8 mouse cellular contexts compared by ENCODE assay signal in the genomic region with DNA sequence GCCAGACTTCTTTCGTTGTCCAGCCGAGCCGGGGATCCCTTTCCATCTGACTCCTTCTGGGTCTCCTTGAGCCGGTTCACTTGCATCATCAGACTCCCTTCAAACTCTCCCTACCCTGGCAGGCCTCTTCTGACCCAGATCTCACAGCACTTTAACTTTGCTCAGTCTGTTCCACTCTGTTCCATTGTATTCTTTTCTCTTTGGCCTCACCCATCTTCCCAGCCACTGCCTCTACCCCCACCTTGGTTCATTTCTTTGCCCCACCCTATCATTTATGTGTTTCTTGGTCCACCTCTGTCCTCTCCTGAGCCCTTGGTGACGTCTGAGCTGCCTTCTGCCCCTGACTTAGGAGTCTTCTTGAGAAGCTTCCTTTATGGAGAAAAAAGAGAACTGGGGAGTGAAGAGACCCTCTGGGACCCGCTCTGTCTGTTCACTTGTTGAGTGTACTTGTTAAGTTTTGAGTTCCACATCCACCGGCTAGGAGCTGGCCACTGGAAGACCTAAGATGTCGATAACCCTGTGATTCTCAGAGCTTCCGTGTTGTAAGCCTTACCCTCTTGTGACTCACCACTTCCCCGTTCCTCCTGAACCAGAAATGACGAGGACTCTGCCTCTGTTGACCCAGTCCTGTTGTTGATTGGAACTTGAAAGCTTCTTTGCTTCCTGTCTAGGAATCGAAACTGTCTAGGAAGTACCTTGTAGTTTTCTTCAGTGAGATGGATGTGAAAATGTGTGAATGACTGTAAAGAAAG. TPM values are rescaled to one million over a fixed set of nuclear protein-coding genes. Genes with fewer than 3 reads are reported as not detected.
DNase-seq lines count a peak whose midpoint lies in the region; ATAC-seq and TF ChIP-seq lines count a peak whose summit lies in the region.

No protein-coding gene starts in this region.

- peaks cover 15% of the 10 kb centered on the region for H3K36me3 ChIP-seq in heart, embryonic 14.5 days (ENCODE audit: control insufficient read depth, insufficient read depth, low read length)
- H3K36me3 ChIP-seq in megakaryocyte, embryonic 14.5 days (replicated peaks; ENCODE audit: low read length): peaks cover 24% of the 10 kb centered on the region
- peaks cover 14% of the 10 kb centered on the region for H3K36me3 ChIP-seq in stomach, embryonic 14.5 days (ENCODE audit: control insufficient read depth, insufficient read depth, low read length)

- DNase-seq in gastrocnemius, adult 2 months: peak; percentile 35
- DNase-seq in gastrocnemius, postnatal 25 days: no peak
- DNase-seq in c-Kit-positive CD71-positive TER-119-positive erythroid progenitor cells, embryonic 14.5 days (ENCODE audit: low spot score): peak; percentile 64
- peak; percentile 47 for DNase-seq in kidney, postnatal 14 days
- DNase-seq in cerebellum, adult 9-11 months: no peak

- H3K4me2 ChIP-seq in heart, embryonic 14.5 days (ENCODE audit: low read length): peak overlapping the region; percentile 78
- H3K4me2 ChIP-seq in stomach, embryonic 14.5 days (replicated peaks; ENCODE audit: low read depth, low read length): peak overlapping the region; percentile 81

- 4% methylated on average over 12 of the region's 12 CpGs for WGBS in heart, embryonic 14.5 days
- WGBS in stomach, embryonic 14.5 days: 3% methylated on average over 12 of the region's 12 CpGs

- H3K4me3 ChIP-seq in gastrocnemius, adult 2 months: peak overlapping the region; percentile 99
- peak overlapping the region; percentile 73 to 97 for H3K4me3 ChIP-seq in heart, embryonic 14.5 days (ENCODE audit: control insufficient read depth in 1 of 2, insufficient read depth in 1 of 2, low read depth in 1 of 2, low read length in 2 of 2)
- H3K4me3 ChIP-seq in megakaryocyte, embryonic 14.5 days (replicated peaks): peak overlapping the region; percentile 96
- peak overlapping the region; percentile 65 for H3K4me3 ChIP-seq in stomach, embryonic 14.5 days (ENCODE audit: low read depth, low read length)

- no peaks in the 10 kb centered on the region for H3K27me3 ChIP-seq in heart, embryonic 14.5 days (ENCODE audit: control insufficient read depth, insufficient read depth, low read length)
- H3K27me3 ChIP-seq in megakaryocyte, embryonic 14.5 days (replicated peaks): no peaks in the 10 kb centered on the region
- H3K27me3 ChIP-seq in stomach, embryonic 14.5 days (ENCODE audit: control insufficient read depth, insufficient read depth, low read length): no peaks in the 10 kb centered on the region

- H3K4me1 ChIP-seq in heart, embryonic 14.5 days (ENCODE audit: control insufficient read depth in 2 of 2, insufficient read depth in 2 of 2, low read length in 2 of 2): peaks cover 8 to 26% of the 10 kb centered on the region in 2 experiments
- H3K4me1 ChIP-seq in megakaryocyte, embryonic 14.5 days: peaks cover 50% of the 10 kb centered on the region
- peaks cover 15% of the 10 kb centered on the region; the same call in 1 of the 2 replicates for H3K4me1 ChIP-seq in stomach, embryonic 14.5 days (ENCODE audit: control insufficient read depth, insufficient read depth, low read length)

- ATAC-seq in heart, embryonic 14.5 days (ENCODE audit: insufficient number of reproducible peaks, insufficient read depth, low FRiP score, low read depth): no peak
- ATAC-seq in stomach, embryonic 14.5 days (ENCODE audit: insufficient number of reproducible peaks, insufficient read depth, low FRiP score, low read depth): no peak

- peak overlapping the region; percentile 99 for H3K9ac ChIP-seq in heart, embryonic 14.5 days (ENCODE audit: low read length)
- peak overlapping the region; percentile 90 for H3K9ac ChIP-seq in stomach, embryonic 14.5 days (replicated peaks; ENCODE audit: low read depth, low read length)

- no peak for TF ChIP-seq CTCF in gastrocnemius, adult 2 months (IDR thresholded peaks at IDR 0.05)

- no peaks in the 10 kb centered on the region for H3K9me3 ChIP-seq in heart, embryonic 14.5 days (ENCODE audit: control insufficient read depth, low read length)
- no peaks in the 10 kb centered on the region for H3K9me3 ChIP-seq in megakaryocyte, embryonic 14.5 days
- H3K9me3 ChIP-seq in stomach, embryonic 14.5 days (ENCODE audit: control insufficient read depth, low read depth, low read length): no peaks in the 10 kb centered on the region

- peak overlapping the region; percentile 94 for H3K27ac ChIP-seq in gastrocnemius, adult 2 months
- H3K27ac ChIP-seq in heart, embryonic 14.5 days (replicated peaks in 1 of 2; ENCODE audit: control insufficient read depth in 1 of 2, insufficient read depth in 1 of 2, low read depth in 2 of 2, low read length in 2 of 2): peak overlapping the region; percentile 72 to 89
- H3K27ac ChIP-seq in stomach, embryonic 14.5 days (ENCODE audit: low read length): peak overlapping the region; percentile 90

- intact Hi-C loops in gastrocnemius, adult 2 months (cut with DNase I): loop anchor here (2.0 kb wide), 1 partner anchor 235 kb away; the partner anchor contains the start of gene Eif2s2

RNA-seq across cellular contexts. Expression of gene Chmp4b, which starts 6.2 kb away (rescaled TPM):
- total RNA-seq in gastrocnemius, adult 2 months (2021): 100 to 1,000 TPM; 111 to 119 TPM
- total RNA-seq in gastrocnemius, postnatal 25 days (2021): 100 to 1,000 TPM; 102 TPM
- polyA plus RNA-seq in heart, embryonic 14.5 days (2014; fragmentation: Nextera tagmentation; extraction: Ambion mirVana): 13.0 and 16.6 TPM in 2 replicates
- polyA plus RNA-seq in megakaryocyte, embryonic 14.5 days (2012; ENCODE audit: insufficient read depth, low replicate concordance): 131 and 221 TPM in 2 replicates
- polyA plus RNA-seq in stomach, embryonic 14.5 days (2014; fragmentation: Nextera tagmentation; extraction: Ambion mirVana): 18.4 and 19.1 TPM in 2 replicates

RNA-seq across cellular contexts. Expression of gene 4930519P11Rik, which starts 44.4 kb away (rescaled TPM):
- not detected for total RNA-seq in gastrocnemius, adult 2 months (2021)
- not detected for total RNA-seq in gastrocnemius, postnatal 25 days (2021)
- not detected in 2 replicates for polyA plus RNA-seq in heart, embryonic 14.5 days (2014; fragmentation: Nextera tagmentation; extraction: Ambion mirVana)
- 1.6 and 14.8 TPM in 2 replicates for polyA plus RNA-seq in megakaryocyte, embryonic 14.5 days (2012; ENCODE audit: insufficient read depth, low replicate concordance)
- polyA plus RNA-seq in stomach, embryonic 14.5 days (2014; fragmentation: Nextera tagmentation; extraction: Ambion mirVana): not detected in 2 replicates

RNA-seq across cellular contexts. Expression of gene Zfp341, which starts 44.6 kb away (rescaled TPM):
- total RNA-seq in gastrocnemius, adult 2 months (2021): 1 to 10 TPM; 2.6 to 3.5 TPM
- total RNA-seq in gastrocnemius, postnatal 25 days (2021): 1 to 10 TPM; 2.2 to 2.5 TPM
- 0.70 and 1.1 TPM in 2 replicates for polyA plus RNA-seq in heart, embryonic 14.5 days (2014; fragmentation: Nextera tagmentation; extraction: Ambion mirVana)
- 4.0 and 4.4 TPM in 2 replicates for polyA plus RNA-seq in megakaryocyte, embryonic 14.5 days (2012; ENCODE audit: insufficient read depth, low replicate concordance)
- polyA plus RNA-seq in stomach, embryonic 14.5 days (2014; fragmentation: Nextera tagmentation; extraction: Ambion mirVana): 0.80 and 1.0 TPM in 2 replicates

RNA-seq across cellular contexts. Expression of gene Pxmp4, which starts 54.2 kb away (rescaled TPM):
- total RNA-seq in gastrocnemius, adult 2 months (2021): 10 to 100 TPM; 10.1 to 15.8 TPM
- total RNA-seq in gastrocnemius, postnatal 25 days (2021): 10 to 100 TPM; 12.6 to 14.9 TPM
- 31.8 and 33.7 TPM in 2 replicates for polyA plus RNA-seq in heart, embryonic 14.5 days (2014; fragmentation: Nextera tagmentation; extraction: Ambion mirVana)
- polyA plus RNA-seq in megakaryocyte, embryonic 14.5 days (2012; ENCODE audit: insufficient read depth, low replicate concordance): 8.5 and 10.5 TPM in 2 replicates
- polyA plus RNA-seq in stomach, embryonic 14.5 days (2014; fragmentation: Nextera tagmentation; extraction: Ambion mirVana): 29.3 and 29.5 TPM in 2 replicates

Comparison
In these comparisons a context has a peak if more than half of its experiments do, and no peak if none do; other contexts are left out.
1. DNase-seq: peak in gastrocnemius, adult 2 months (single experiment), c-Kit-positive CD71-positive TER-119-positive erythroid progenitor cells, embryonic 14.5 days (single experiment) and kidney, postnatal 14 days (single experiment); none in gastrocnemius, postnatal 25 days (single experiment) and cerebellum, adult 9-11 months (single experiment).
2. Peak in every context shown above with its lines, with median percentiles within 50 percentile points of each other: H3K27ac ChIP-seq and H3K4me3 ChIP-seq.